Mouse (Mus musculus): ENCODE results near the gene Rpl28. TPM values are rescaled to one million over a fixed set of nuclear protein-coding genes. Genes with fewer than 3 reads are reported as not detected.

Rpl28 gene
- polyA plus RNA-seq, 1 experiment = 3,556 TPM

DNA sequence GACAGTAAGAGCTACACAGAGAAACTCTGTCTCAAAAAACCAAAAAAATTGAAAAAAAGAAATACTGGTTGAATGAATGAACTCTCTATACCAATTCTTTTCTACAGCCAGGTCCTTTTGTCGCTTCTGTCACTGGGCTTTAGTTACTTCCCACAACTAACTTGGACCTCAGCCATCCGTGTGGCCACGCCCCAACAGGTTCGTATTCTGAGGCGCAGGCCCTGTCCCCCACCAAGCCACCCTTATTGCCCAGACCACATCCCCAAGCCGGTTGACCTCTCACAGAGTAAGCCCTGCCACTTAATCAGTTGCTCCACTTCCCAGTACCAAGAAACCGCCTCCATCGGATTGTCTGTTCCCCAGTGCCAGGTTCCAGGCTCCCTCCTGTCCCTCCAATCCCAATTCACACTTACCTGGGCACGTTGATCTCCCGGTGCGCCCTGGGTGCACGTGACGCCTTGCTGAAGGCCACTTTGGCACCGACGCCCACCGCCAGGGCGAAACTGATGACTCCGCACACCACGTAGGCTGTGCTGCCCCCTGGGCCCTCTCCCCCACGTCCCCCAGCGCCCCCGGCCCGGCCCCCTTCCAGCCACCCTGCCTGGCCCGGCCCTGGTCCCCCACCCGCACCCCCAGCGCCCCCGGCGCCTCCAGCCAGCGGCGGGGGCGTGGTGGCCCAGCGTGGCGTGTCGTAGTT is 43.1 kb downstream of the Rpl28 start:
- no peak for TF ChIP-seq MYOD1 (IDR thresholded peaks at IDR 0.05; ENCODE audit: control insufficient read depth, insufficient read length, low read depth)

GRCm38 (mm10) chr7:4836351-4836792 is 43.7 kb downstream of the Rpl28 start:
- TF ChIP-seq MYOG (IDR thresholded peaks at IDR 0.05; ENCODE audit: control insufficient read depth, extremely low read depth, insufficient read length) (no peak), USF1 (IDR thresholded peaks at IDR 0.05; ENCODE audit: low read depth) (no peak), CEBPB (IDR thresholded peaks at IDR 0.05; ENCODE audit: low read depth) (no peak), CTCF (IDR thresholded peaks at IDR 0.05; ENCODE audit: control insufficient read depth, insufficient read depth, insufficient read length) (no peak), FOSL1 (IDR thresholded peaks at IDR 0.05; ENCODE audit: insufficient read depth, low read length, poor library complexity, severe bottlenecking) (no peak), MAX (IDR thresholded peaks at IDR 0.05) (no peak), MYOD1 (IDR thresholded peaks at IDR 0.05; ENCODE audit: control insufficient read depth, insufficient read length, low read depth) (no peak)
- no peaks in the 10 kb centered on the region for H3K79me3 ChIP-seq (ENCODE audit: low read depth)
- no peaks in the 10 kb centered on the region for H3K79me2 ChIP-seq (ENCODE audit: control insufficient read depth, insufficient read depth)
- H3ac ChIP-seq (ENCODE audit: control insufficient read depth, insufficient read length, low read depth) = no peak overlapping the region
- H3K4me3 ChIP-seq (ENCODE audit: insufficient read depth, poor library complexity, severe bottlenecking) = no peak overlapping the region
- peaks cover 41% of the 10 kb centered on the region for H3K27me3 ChIP-seq (ENCODE audit: control insufficient read depth, insufficient read depth, insufficient read length)
- no peaks in the 10 kb centered on the region for H3K36me3 ChIP-seq (ENCODE audit: control insufficient read depth, insufficient read depth)

More for the DNA sequence above, 43.1 kb downstream of the Rpl28 start:
- Histone ChIP-seq H3K79me2 (ENCODE audit: control insufficient read depth, insufficient read depth) (no peaks in the 10 kb centered on the region), H3K27me3 (ENCODE audit: control insufficient read depth, insufficient read depth, insufficient read length) (peaks cover 42% of the 10 kb centered on the region), H3K4me3 (ENCODE audit: insufficient read depth, poor library complexity, severe bottlenecking) (no peak overlapping the region), H3ac (ENCODE audit: control insufficient read depth, insufficient read length, low read depth) (no peak overlapping the region), H3K79me3 (ENCODE audit: low read depth) (no peaks in the 10 kb centered on the region), H3K36me3 (ENCODE audit: control insufficient read depth, insufficient read depth) (no peaks in the 10 kb centered on the region)

- no peaks in the 10 kb centered on the region for H3K36me3 ChIP-seq (ENCODE audit: control insufficient read depth, insufficient read depth)
- H3K4me3 ChIP-seq (ENCODE audit: insufficient read depth, poor library complexity, severe bottlenecking) = no peak overlapping the region
- H3K79me3 ChIP-seq (ENCODE audit: low read depth) = no peaks in the 10 kb centered on the region
- no peaks in the 10 kb centered on the region for H3K79me2 ChIP-seq (ENCODE audit: control insufficient read depth, insufficient read depth)
- H3K27me3 ChIP-seq (ENCODE audit: control insufficient read depth, insufficient read depth, insufficient read length) = peaks cover 51% of the 10 kb centered on the region
- no peak overlapping the region for H3ac ChIP-seq (ENCODE audit: control insufficient read depth, insufficient read length, low read depth)
- TF ChIP-seq MYOD1 (IDR thresholded peaks at IDR 0.05; ENCODE audit: control insufficient read depth, insufficient read length, low read depth) (no peak), CEBPB (IDR thresholded peaks at IDR 0.05; ENCODE audit: low read depth) (no peak), MYOG (IDR thresholded peaks at IDR 0.05; ENCODE audit: control insufficient read depth, extremely low read depth, insufficient read length) (no peak), MAX (IDR thresholded peaks at IDR 0.05) (no peak), CTCF (IDR thresholded peaks at IDR 0.05; ENCODE audit: control insufficient read depth, insufficient read depth, insufficient read length) (no peak), FOSL1 (IDR thresholded peaks at IDR 0.05; ENCODE audit: insufficient read depth, low read length, poor library complexity, severe bottlenecking) (no peak), USF1 (IDR thresholded peaks at IDR 0.05; ENCODE audit: low read depth) (no peak)
These were observed 45.0 kb downstream of the Rpl28 start for GRCm38 (mm10) chr7:4837639-4838038.

DNA sequence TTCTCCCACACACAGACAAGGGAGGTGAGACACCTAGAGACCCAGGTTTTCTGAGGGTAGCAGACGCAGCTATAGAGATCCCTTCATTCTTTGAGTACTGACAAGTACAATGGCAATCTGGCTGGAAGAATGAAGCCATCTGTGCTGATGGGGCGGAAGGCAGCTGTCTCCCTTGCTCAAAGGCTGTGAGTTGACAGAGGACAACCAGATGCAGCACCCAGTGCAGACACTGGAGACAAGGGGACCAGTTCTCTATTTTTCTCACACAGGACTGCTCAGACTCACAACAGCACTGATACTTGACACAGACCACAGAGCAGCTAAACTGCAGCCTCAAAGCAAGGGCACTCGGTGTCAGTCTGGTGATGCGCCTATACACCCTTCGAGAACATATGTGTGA is 49.4 kb downstream of the Rpl28 start:
- peaks cover 47% of the 10 kb centered on the region for H3K27me3 ChIP-seq (ENCODE audit: control insufficient read depth, insufficient read depth, insufficient read length)
- H3K79me2 ChIP-seq (ENCODE audit: control insufficient read depth, insufficient read depth) = no peaks in the 10 kb centered on the region
- no peaks in the 10 kb centered on the region for H3K36me3 ChIP-seq (ENCODE audit: control insufficient read depth, insufficient read depth)
- TF ChIP-seq MYOD1 (IDR thresholded peaks at IDR 0.05; ENCODE audit: control insufficient read depth, insufficient read length, low read depth) = no peak
- TF ChIP-seq FOSL1 (IDR thresholded peaks at IDR 0.05; ENCODE audit: insufficient read depth, low read length, poor library complexity, severe bottlenecking) = no peak
- TF ChIP-seq CTCF (IDR thresholded peaks at IDR 0.05; ENCODE audit: control insufficient read depth, insufficient read depth, insufficient read length) = no peak
- TF ChIP-seq CEBPB (IDR thresholded peaks at IDR 0.05; ENCODE audit: low read depth) = no peak
- TF ChIP-seq MAX (IDR thresholded peaks at IDR 0.05) = no peak
- H3K4me3 ChIP-seq (ENCODE audit: insufficient read depth, poor library complexity, severe bottlenecking) = no peak overlapping the region
- no peak overlapping the region for H3ac ChIP-seq (ENCODE audit: control insufficient read depth, insufficient read length, low read depth)
- no peaks in the 10 kb centered on the region for H3K79me3 ChIP-seq (ENCODE audit: low read depth)

DNA sequence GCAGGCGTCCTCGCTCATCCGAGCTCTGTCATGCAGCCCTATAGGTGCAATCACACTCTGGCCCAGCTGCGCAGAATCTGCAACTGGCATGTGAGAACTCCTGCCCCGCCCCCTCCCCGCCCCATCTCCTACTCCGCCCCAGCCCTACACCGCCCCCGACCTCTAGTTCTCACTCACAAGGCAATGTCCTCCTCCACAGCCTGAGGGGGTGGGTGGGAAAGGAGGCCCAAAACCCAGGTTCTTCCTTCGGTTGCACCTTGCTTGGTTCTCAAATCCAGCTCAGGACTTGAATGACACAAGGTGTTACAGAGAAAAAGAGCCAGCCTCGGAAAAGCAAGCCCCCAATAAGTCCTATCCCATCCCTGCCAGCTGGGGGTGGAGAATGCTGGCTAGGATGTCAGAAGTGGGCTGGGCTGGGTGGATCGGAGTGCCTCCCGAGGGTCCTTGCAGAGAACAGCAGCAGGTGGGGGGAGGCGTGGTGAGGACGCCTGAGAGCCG is 50.0 kb downstream of the Rpl28 start:
- no peaks in the 10 kb centered on the region for H3K79me2 ChIP-seq (ENCODE audit: control insufficient read depth, insufficient read depth)
- H3ac ChIP-seq (ENCODE audit: control insufficient read depth, insufficient read length, low read depth) = no peak overlapping the region
- peaks cover 45% of the 10 kb centered on the region for H3K27me3 ChIP-seq (ENCODE audit: control insufficient read depth, insufficient read depth, insufficient read length)
- TF ChIP-seq MYOG (IDR thresholded peaks at IDR 0.05; ENCODE audit: control insufficient read depth, extremely low read depth, insufficient read length) = no peak
- TF ChIP-seq MAX (IDR thresholded peaks at IDR 0.05) = no peak
- H3K4me3 ChIP-seq (ENCODE audit: insufficient read depth, poor library complexity, severe bottlenecking) = no peak overlapping the region
- no peaks in the 10 kb centered on the region for H3K79me3 ChIP-seq (ENCODE audit: low read depth)
- H3K36me3 ChIP-seq (ENCODE audit: control insufficient read depth, insufficient read depth) = no peaks in the 10 kb centered on the region

DNA sequence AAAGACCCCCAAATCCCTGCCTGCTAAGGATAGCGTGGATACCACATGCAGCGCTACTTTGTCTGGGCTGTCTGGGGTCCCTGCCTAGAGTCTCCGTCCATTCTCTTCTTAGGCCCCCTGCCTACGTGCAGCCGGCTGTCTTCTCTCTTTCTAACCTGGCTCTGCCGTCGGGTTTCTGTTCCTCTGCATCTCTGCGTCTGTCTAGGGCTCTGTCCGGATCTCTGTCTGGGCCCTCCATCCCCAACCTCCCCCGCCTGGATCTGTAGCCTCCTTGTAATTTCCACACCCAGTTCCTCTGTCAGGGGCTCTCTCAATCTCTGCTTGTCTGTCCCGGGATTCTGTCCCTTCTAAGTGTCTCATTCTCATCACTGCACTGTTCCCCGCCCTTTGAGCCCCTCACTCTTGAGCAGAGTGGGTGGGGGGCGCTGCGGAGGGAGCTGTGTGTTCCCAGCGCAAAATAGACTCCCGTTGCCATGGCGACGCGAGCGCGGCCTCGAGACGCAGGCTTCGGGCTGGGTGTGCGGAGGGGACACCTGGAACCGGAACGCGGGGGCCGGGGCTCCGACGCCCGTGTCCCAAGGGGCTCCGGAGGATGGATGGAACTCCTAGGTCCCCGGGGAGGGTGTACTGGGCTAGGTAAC is 51.0 kb downstream of the Rpl28 start:
- no peak for TF ChIP-seq FOSL1 (IDR thresholded peaks at IDR 0.05; ENCODE audit: insufficient read depth, low read length, poor library complexity, severe bottlenecking)
- no peak for TF ChIP-seq USF1 (IDR thresholded peaks at IDR 0.05; ENCODE audit: low read depth)
- no peak for TF ChIP-seq MYOD1 (IDR thresholded peaks at IDR 0.05; ENCODE audit: control insufficient read depth, insufficient read length, low read depth)
- no peak for TF ChIP-seq MAX (IDR thresholded peaks at IDR 0.05)
- no peak for TF ChIP-seq CTCF (IDR thresholded peaks at IDR 0.05; ENCODE audit: control insufficient read depth, insufficient read depth, insufficient read length)
- no peak for TF ChIP-seq MYOG (IDR thresholded peaks at IDR 0.05; ENCODE audit: control insufficient read depth, extremely low read depth, insufficient read length)
- no peak for TF ChIP-seq CEBPB (IDR thresholded peaks at IDR 0.05; ENCODE audit: low read depth)
- Histone ChIP-seq H3K36me3 (ENCODE audit: control insufficient read depth, insufficient read depth) (no peaks in the 10 kb centered on the region), H3K79me2 (ENCODE audit: control insufficient read depth, insufficient read depth) (no peaks in the 10 kb centered on the region), H3ac (ENCODE audit: control insufficient read depth, insufficient read length, low read depth) (no peak overlapping the region), H3K4me3 (ENCODE audit: insufficient read depth, poor library complexity, severe bottlenecking) (no peak overlapping the region), H3K79me3 (ENCODE audit: low read depth) (no peaks in the 10 kb centered on the region), H3K27me3 (ENCODE audit: control insufficient read depth, insufficient read depth, insufficient read length) (peaks cover 42% of the 10 kb centered on the region)
